Mouse (Mus musculus): ENCODE results near the gene Tspan18.

GRCm38 (mm10) chr2:93152883-93153491 is 181.3 kb downstream of the Tspan18 start:
- TF ChIP-seq CTCF (IDR thresholded peaks at IDR 0.05; ENCODE audit: insufficient read depth, low read length) = no peak
- no peak for TF ChIP-seq POLR2A (IDR thresholded peaks at IDR 0.05; ENCODE audit: borderline replicate concordance, extremely low read depth, low read depth, low read length)

Measured in lung, adult 2 months (tissue).